Mouse (Mus musculus): Measurements from ENCODE around the gene Emc6.

- TF ChIP-seq POLR2A (IDR thresholded peaks at IDR 0.05; ENCODE audit: control insufficient read depth, extremely low read depth, insufficient read depth, low read length, poor library complexity) (no peak), CTCF (IDR thresholded peaks at IDR 0.05; ENCODE audit: borderline replicate concordance, control insufficient read depth, extremely low read depth, insufficient read depth, low read length, poor library complexity) (no peak)
Observed at GRCm38 (mm10) chr11:73213956-73214355, 37.1 kb upstream of the Emc6 start.

Measured in thymus, adult 2 months (tissue).